Comparison of ENCODE assay signal across 13 mouse cellular contexts in genomic region chr5:120176246-120177065, GRCm38 (mm10).
A peak's percentile ranks its signal among the peaks of the same experiment; 100 is the strongest.
DNase-seq lines count a peak whose midpoint lies in the region; ATAC-seq and TF ChIP-seq lines count a peak whose summit lies in the region.
"Had no signal": no experiment of that assay in that cellular context is flagged by ENCODE, and none has a peak within 500 bp of the region (broad histone marks: within the 10 kb centered on the region; RNA-seq: fewer than 3 reads in every experiment).

No protein-coding gene starts in this region.

- TF ChIP-seq CTCF in midbrain, postnatal 0 days (IDR thresholded peaks at IDR 0.05): no peak
- TF ChIP-seq CTCF in thymus, adult 2 months (IDR thresholded peaks at IDR 0.05; ENCODE audit: borderline replicate concordance, control insufficient read depth, extremely low read depth, insufficient read depth, low read length, poor library complexity): no peak

- no peaks in the 10 kb centered on the region for H3K27me3 ChIP-seq in midbrain, embryonic 14.5 days (ENCODE audit: control insufficient read depth, insufficient read depth, low read length)
- no peaks in the 10 kb centered on the region for H3K27me3 ChIP-seq in midbrain, postnatal 0 days (ENCODE audit: insufficient read depth, low read length)
- H3K27me3 ChIP-seq in thymus, adult 2 months (ENCODE audit: control insufficient read depth, insufficient read depth, low read length): no peaks in the 10 kb centered on the region
- H3K27me3 ChIP-seq in liver, embryonic 11.5 days (replicated peaks; ENCODE audit: control insufficient read depth, insufficient read depth, low read length): no peaks in the 10 kb centered on the region
- H3K27me3 ChIP-seq: lung, embryonic 15.5 days; neural tube, embryonic 13.5 days had no signal

- ATAC-seq in midbrain, embryonic 14.5 days (ENCODE audit: low FRiP score, low TSS enrichment): no peak
- ATAC-seq in midbrain, postnatal 0 days (ENCODE audit: low FRiP score): no peak
- no peak for ATAC-seq in liver, embryonic 11.5 days (replicated peaks; ENCODE audit: low FRiP score)

- H3K27ac ChIP-seq in midbrain, embryonic 14.5 days (replicated peaks; ENCODE audit: low read depth, low read length): peak overlapping the region; percentile 83; the same call in 1 of the 2 replicates
- H3K27ac ChIP-seq in midbrain, postnatal 0 days (ENCODE audit: low read depth, low read length): no peak overlapping the region
- no peak overlapping the region for H3K27ac ChIP-seq in thymus, adult 2 months (ENCODE audit: control insufficient read depth, insufficient read depth, low read length)
- H3K27ac ChIP-seq in liver, embryonic 11.5 days (ENCODE audit: low read depth, low read length): no peak overlapping the region
- H3K27ac ChIP-seq: left cerebral cortex, adult 2 months; lung, embryonic 15.5 days had no signal

- no peak overlapping the region for H3K4me3 ChIP-seq in midbrain, embryonic 14.5 days (replicated peaks; ENCODE audit: low read depth, low read length)
- H3K4me3 ChIP-seq in midbrain, postnatal 0 days (ENCODE audit: low read depth, low read length): no peak overlapping the region
- no peak overlapping the region for H3K4me3 ChIP-seq in thymus, adult 2 months (ENCODE audit: control insufficient read depth, insufficient read depth, low read length)
- H3K4me3 ChIP-seq in liver, embryonic 11.5 days (ENCODE audit: low read depth, low read length): no peak overlapping the region
- H3K4me3 ChIP-seq: left cerebral cortex, adult 2 months; lung, embryonic 15.5 days; neural tube, embryonic 13.5 days had no signal

- no peak overlapping the region for H3K9ac ChIP-seq in midbrain, embryonic 14.5 days (replicated peaks; ENCODE audit: low read length)
- H3K9ac ChIP-seq in midbrain, postnatal 0 days (replicated peaks; ENCODE audit: low read length, poor library complexity, severe bottlenecking): no peak overlapping the region
- H3K9ac ChIP-seq in liver, embryonic 11.5 days (ENCODE audit: low read depth, low read length): no peak overlapping the region
- H3K9ac ChIP-seq: lung, embryonic 15.5 days; neural tube, embryonic 13.5 days had no signal

- H3K4me2 ChIP-seq in midbrain, embryonic 14.5 days (ENCODE audit: low read length): no peak overlapping the region
- H3K4me2 ChIP-seq in midbrain, postnatal 0 days (ENCODE audit: low read depth, low read length, poor library complexity, severe bottlenecking): no peak overlapping the region
- H3K4me2 ChIP-seq in liver, embryonic 11.5 days: no peak overlapping the region
- H3K4me2 ChIP-seq: lung, embryonic 15.5 days; neural tube, embryonic 13.5 days had no signal

- peaks cover 34% of the 10 kb centered on the region for H3K4me1 ChIP-seq in midbrain, embryonic 14.5 days (ENCODE audit: control insufficient read depth, insufficient read depth, low read length)
- peaks cover 16% of the 10 kb centered on the region; the same call in 1 of the 2 replicates for H3K4me1 ChIP-seq in midbrain, postnatal 0 days (ENCODE audit: insufficient read depth, low read length)
- H3K4me1 ChIP-seq in thymus, adult 2 months (replicated peaks; ENCODE audit: control insufficient read depth, insufficient read depth, low read length): no peaks in the 10 kb centered on the region
- peaks cover 17% of the 10 kb centered on the region for H3K4me1 ChIP-seq in liver, embryonic 11.5 days (replicated peaks; ENCODE audit: control insufficient read depth, insufficient read depth, low read length)
- H3K4me1 ChIP-seq: lung, embryonic 15.5 days had no signal

- no peak for TF ChIP-seq POLR2A in thymus, adult 2 months (IDR thresholded peaks at IDR 0.05; ENCODE audit: control insufficient read depth, extremely low read depth, insufficient read depth, low read length, poor library complexity)

- no peaks in the 10 kb centered on the region for H3K9me3 ChIP-seq in midbrain, embryonic 14.5 days (ENCODE audit: control insufficient read depth, low read length)
- no peaks in the 10 kb centered on the region for H3K9me3 ChIP-seq in midbrain, postnatal 0 days (ENCODE audit: low read length)
- no peaks in the 10 kb centered on the region for H3K9me3 ChIP-seq in liver, embryonic 11.5 days (ENCODE audit: control insufficient read depth, low read length)
- H3K9me3 ChIP-seq: lung, embryonic 15.5 days; neural tube, embryonic 13.5 days had no signal

- 93% methylated on average over 13 of the region's 13 CpGs for WGBS in midbrain, embryonic 14.5 days
- WGBS in midbrain, postnatal 0 days: 93% methylated on average over 13 of the region's 13 CpGs
- WGBS in thymus, adult 2 months: 95% methylated on average over 13 of the region's 13 CpGs
- 93% methylated on average over 13 of the region's 13 CpGs for whole genome bisulfite sequencing in liver, embryonic 11.5 days

- peaks cover 4% of the 10 kb centered on the region; the same call in 1 of the 2 replicates for H3K36me3 ChIP-seq in midbrain, embryonic 14.5 days (ENCODE audit: control insufficient read depth, insufficient read depth, low read length)
- peaks cover 12% of the 10 kb centered on the region; the same call in 1 of the 2 replicates for H3K36me3 ChIP-seq in midbrain, postnatal 0 days (ENCODE audit: insufficient read depth, low read length)
- H3K36me3 ChIP-seq in thymus, adult 2 months (ENCODE audit: control insufficient read depth, insufficient read depth, low read length): no peaks in the 10 kb centered on the region
- peaks cover 9% of the 10 kb centered on the region; the same call in 1 of the 2 replicates for H3K36me3 ChIP-seq in liver, embryonic 11.5 days (ENCODE audit: control insufficient read depth, insufficient read depth, low read length)

- peak; percentile 28 to 56 for DNase-seq in adrenal gland, adult (ENCODE audit: inconsistent age in 2 of 2, low spot score in 1 of 2)
- DNase-seq in adrenal gland, postnatal 25 days: no peak
- DNase-seq in midbrain, embryonic 14.5 days: no peak
- DNase-seq in midbrain, postnatal 0 days (ENCODE audit: low spot score): no peak
- peak; percentile 49 for DNase-seq in gastrocnemius, postnatal 10 days
- peak; percentile 88 for DNase-seq in skeletal muscle tissue, adult 2 months (ENCODE audit: low read depth, low spot score)
- DNase-seq in thymus, adult 2 months: no peak
- DNase-seq in liver, embryonic 11.5 days (ENCODE audit: low spot score): no peak
- DNase-seq: kidney, adult 11 months; thymus, adult 18-20 months had no signal

Comparison
In these comparisons a context has a peak if more than half of its experiments do, and no peak if none do; other contexts are left out.
1. DNase-seq: peak in adrenal gland, adult (2 of 2), gastrocnemius, postnatal 10 days (single experiment) and skeletal muscle tissue, adult 2 months (single experiment); none in adrenal gland, postnatal 25 days (single experiment), midbrain, embryonic 14.5 days (single experiment), midbrain, postnatal 0 days (single experiment), thymus, adult 2 months (single experiment) and liver, embryonic 11.5 days (single experiment).